Mouse (Mus musculus) hindlimb bud, embryonic 11.5 days (tissue): ENCODE data around the gene Fhad1.

Experiments used
- DNase-seq: peaks from one replicate; pipeline ENCODE4 v3.0.0-alpha.2; 2012; ENCODE audit warnings: low read depth, low spot score; ENCODE audit errors: extremely low spot score

The Fhad1 gene

DNA sequence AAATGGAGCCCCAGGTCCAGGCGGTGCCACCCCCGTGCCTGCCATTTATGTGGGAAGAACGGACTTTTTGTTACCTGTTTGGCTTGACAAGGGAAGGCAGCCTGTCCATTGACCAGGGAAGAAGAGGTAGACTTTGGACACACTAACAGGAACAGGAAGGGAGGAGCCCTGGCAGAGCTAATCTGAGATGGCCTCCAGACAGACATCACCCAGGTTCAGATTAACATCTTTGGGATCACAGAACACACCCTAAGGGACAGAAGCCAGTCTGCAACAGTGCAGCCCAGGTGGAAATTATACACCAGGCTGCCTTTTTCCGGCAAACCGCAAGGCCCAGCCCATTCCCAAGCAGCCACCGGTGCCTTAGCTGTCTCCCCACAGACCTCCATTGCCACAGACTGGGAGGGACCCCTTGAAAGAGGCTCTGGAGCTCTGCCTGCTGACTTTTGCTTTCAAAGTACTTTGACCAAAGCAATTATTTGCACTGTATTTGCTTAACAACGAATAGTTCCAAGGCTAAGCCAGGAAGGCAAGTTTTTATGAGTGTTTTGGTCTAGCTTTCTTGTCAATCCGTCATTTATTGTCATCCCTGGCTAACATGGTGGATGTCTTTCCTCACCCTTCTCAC, 121.6 kb downstream of the Fhad1 start:
- no peak for DNase-seq

- DNase-seq: no peak
Measured at GRCm38 (mm10) chr4:141886385-141886968, 128.4 kb downstream of the Fhad1 start.

DNA sequence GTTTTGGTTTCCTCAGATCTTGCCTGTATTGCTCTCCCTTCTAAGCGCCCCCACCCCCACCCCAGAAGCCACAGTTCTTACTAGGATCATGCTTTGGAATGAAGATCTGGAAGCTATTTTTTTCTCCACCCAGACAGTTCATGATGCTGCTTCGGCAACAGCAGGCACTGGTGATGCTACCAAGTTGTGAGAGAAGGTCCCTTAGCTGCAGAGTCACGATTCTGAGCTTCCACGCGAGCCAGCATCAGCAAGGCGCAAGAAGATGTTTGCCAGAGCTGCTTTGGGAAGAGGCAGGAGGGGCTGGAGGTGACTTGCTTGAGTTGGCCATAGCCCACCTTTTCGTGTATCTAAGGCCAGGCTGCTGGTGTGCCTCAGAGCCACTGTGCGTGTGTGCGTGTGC, 129.4 kb downstream of the Fhad1 start:
- no peak for DNase-seq

- no peak for DNase-seq
Measured at GRCm38 (mm10) chr4:141882858-141883257, 132.0 kb downstream of the Fhad1 start.

- DNase-seq: no peak
Measured at GRCm38 (mm10) chr4:141881950-141882349, 132.9 kb downstream of the Fhad1 start.

GRCm38 (mm10) chr4:141881289-141881914, 133.5 kb downstream of the Fhad1 start:
- no peak for DNase-seq

DNA sequence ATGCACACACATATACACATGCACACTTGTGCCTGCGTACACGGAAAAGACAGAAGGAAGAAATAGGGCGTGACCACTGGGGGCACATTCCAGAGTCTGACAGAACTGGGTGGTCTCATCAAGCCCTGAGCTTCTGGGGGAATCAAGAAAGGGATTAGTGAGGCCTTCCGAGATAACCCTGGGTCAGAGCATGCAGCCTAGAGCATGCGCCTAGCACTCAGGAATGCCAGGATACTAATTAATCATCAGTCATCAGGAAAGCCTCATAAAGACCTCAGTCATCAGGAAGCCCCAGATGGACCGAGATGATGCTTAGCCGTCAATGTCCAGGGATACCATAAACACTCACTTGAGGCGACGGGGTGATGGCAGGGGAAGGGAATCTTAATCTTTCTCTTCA, 135.0 kb downstream of the Fhad1 start:
- no peak for DNase-seq

GRCm38 (mm10) chr4:141879074-141879473, 135.8 kb downstream of the Fhad1 start:
- DNase-seq: no peak

DNA sequence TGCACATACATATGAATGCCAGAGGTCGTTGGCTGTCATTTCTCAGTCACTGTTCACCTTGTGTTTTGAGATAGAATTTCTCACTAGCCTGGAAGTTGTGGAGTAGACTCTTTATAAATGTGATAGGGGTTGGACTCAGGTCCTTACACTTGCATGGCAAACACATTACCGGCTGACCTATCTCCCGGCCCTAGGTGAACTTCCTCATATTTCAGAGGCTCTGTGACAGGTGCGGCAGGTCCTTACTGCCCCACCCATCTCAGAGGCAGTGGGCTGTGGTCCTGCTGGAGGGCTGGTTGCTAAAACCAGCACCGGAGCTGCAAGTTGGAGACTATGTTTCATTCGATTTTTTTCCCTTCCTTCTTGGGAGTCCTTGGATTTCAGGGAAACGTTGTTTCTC, 136.3 kb downstream of the Fhad1 start:
- no peak for DNase-seq

GRCm38 (mm10) chr4:141875481-141876108, 139.3 kb downstream of the Fhad1 start:
- DNase-seq: no peak

DNA sequence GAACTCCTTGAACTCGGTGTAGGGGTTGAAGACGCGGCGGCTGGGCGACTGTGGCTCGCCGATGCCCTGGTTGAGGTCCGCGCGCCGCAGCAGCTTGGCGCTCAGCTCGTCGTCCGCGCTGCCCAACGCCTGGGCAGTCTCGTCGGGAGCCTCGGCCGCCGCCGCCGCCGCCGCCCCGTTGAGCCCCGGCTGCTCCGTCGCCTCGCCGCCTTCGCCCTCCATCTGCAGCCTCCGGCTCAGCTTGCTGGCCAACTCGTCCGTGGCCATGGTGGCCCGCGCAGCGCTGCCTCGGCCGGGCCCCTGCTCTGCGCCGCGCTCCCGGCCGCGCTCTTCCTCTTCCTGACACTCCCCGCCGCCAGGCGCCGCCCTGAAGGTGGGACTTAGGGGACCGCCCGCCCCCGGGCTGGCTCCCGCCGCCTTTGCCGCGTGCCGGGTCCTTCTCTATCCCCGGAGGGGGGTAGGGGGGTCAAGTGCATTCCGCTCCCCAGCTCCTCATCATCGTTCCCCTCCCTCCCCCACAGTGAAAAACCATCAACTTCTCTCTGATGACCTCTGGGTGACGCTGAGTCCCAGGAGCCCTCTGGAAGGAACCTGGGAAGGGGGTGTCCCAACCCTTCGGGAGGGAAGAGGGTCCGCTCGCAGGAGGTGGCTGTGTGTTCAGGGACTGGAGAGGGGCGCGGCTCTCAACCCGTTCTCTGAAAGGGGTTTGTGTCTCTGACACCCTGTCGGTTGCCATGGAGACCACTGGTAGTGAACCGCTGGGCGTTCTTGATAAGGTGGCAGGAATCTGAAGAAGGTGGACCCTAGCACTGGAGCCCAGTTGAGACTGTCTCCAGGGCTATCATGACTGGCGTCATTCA, 140.1 kb downstream of the Fhad1 start, which contains the start of gene Efhd2:
TSS of gene Efhd2 (minus strand) at position 320 of the 860 bp plus-strand sequence.
- no peak for DNase-seq

GRCm38 (mm10) chr4:141874111-141874600, 140.7 kb downstream of the Fhad1 start:
- no peak for DNase-seq

DNA sequence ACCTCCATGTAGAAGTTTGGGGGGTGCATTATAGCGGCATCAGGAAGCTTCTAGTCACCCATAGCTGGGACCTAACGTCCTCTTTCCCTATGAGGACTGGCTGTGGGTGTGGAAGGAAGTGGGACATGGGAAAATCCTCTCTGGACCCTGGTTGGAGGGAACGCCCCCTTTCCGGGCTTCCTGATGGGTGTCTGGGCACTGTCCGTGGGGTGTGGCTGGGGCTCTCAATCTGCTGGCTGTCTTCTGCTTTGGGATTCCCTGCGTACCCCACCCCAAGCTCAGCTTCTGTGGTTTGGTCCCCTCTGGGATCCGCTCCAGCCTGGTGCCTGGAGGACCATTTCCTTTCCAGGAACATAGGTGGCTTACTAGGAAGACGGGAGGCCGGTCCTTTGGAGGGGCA, 141.9 kb downstream of the Fhad1 start:
- no peak for DNase-seq

- DNase-seq: no peak
Measured at GRCm38 (mm10) chr4:141871909-141872308, 143.0 kb downstream of the Fhad1 start.

DNA sequence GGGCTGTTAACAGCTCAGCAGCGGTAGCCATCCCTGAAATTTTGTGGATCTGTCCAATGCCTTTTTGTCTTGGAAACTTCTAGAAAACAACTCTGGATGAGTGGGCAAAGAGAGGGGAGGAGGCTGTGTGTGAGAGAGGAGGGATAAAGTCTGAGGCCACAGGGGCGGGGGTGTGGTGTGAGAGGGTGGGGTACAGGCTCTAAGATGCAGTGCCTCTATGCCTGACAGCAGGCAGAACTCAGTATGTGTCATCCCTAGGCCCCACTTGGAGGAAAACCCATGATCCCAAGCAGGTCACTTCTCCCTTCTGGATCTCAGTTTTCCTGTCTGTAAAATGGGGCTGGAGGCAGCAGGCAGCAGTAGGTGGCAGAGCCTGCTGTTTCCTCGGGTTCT, 143.6 kb downstream of the Fhad1 start:
- no peak for DNase-seq

DNA sequence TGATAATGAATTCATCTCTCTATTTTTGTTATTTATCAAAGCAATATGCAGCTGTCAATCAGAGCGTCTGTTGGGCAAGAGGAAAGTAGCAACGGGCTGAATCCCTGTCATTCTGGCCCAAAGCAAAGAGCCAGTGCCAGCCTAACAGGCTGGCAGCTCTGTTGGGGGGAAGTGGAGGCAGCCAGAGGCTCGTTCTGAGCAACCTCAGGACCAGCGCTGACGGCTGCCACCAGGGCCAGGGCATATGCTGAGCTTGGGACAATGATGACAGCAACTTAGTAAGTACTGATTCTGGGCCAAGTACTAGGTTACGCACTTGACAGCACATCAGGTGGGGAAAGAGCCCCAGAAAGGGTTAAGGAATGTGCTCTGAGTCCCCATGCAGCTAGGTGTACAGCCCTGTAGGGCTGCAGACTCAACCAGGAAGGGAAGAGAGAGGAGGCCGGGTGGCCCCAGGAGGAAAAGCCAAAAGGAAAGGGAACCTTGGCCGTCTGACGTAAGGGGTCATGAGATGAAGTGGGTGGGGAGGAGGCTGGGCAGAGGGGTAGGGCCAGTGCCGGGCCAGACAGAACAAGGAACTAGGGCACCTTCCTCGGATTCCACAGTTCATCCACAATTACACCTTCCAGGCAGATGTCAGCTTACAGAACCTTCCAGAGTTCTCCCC, 144.1 kb downstream of the Fhad1 start:
- no peak for DNase-seq

DNA sequence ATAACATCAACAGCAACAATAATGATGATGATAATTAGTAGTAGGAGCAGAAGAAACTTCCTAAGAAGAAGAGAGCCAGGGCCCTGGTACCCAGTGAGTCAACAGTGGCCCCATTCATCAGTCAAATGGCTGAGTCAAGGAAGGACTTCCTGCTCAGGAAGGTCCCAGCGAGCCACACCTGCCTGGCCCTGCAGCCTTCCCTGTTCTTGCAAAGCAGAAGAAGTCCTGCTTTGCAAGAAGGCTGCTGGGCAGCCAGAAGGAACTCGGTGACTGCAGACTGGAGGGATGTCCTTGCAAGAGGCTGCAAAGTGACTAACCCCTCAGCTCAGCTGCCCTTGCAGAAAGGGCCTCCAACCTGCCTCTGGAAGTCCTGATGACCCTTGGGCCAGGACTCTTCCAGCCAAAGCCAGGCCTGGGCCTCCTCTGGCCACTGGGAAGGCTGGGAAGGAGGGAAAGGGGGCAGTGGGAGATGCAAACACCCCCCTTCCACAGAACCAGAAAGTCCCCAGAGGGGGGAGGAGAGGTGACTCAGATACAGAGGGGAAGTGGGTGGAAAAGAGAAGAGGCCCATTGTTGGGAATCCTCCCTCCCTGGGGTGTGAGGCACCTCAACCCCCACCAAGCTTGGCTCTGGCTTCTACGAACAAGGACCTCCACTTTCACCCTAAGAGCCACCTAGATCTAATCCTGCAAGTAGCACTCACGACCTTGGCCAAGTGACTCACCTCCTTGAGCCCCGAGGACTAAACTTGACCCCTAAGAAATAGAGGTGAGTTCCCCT, 145.3 kb downstream of the Fhad1 start:
- no peak for DNase-seq

DNA sequence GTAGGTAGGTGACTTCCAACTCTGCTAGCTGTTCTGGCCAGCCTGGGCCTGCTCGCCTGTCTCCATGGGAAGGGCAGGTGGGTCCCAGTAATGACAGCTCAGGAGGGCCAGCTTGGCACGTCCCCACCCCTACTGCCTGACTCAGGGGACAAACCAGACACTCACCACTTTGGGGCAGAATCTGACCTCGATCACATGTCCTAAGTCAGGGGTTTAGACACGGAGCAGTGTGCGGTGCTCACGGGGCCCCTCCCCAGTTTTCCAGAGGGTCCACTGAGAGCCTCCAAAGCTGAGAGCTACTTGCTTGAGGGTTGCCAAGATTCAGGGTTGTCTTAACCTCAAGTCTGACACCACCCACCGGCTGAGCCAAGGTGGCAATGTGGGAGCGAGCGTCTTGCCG, 146.8 kb downstream of the Fhad1 start:
- DNase-seq: no peak

DNA sequence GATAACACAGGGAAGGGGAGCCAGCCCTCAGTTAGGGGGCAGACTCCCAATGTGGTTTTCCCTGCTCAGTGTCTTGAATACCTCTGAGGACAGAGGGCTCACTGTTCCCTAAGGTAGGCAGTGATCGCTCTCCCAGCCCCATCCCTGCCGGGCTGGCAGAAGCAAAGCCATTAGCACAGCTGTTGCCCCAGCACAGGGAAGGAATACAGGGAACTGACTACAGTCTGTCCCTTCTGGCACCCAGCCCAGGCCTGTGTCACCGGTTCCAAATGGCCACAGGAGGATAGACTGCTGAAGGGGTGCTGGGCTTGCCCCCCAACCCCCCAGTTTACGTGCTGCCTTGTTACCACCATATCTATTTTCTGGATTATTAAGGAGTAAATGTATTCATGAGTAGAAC, 147.4 kb downstream of the Fhad1 start:
- DNase-seq: no peak
